Mouse (Mus musculus) myocyte (in vitro differentiated cells): ENCODE measurements around the gene Fam209. TPM values are rescaled to one million over a fixed set of nuclear protein-coding genes. Genes with fewer than 3 reads are reported as not detected.

ENCODE experiments used
- H3K27me3 ChIP-seq: one replicate; pipeline ENCODE4 v1.6.1; 2011; ENCODE audit not compliant: control insufficient read depth, insufficient read depth, insufficient read length
- H3K36me3 ChIP-seq: one replicate; pipeline ENCODE4 v1.6.1; 2011; ENCODE audit not compliant: control insufficient read depth, insufficient read depth
- H3K4me2 ChIP-seq: one replicate; pipeline ENCODE4 v1.6.1; 2011; ENCODE audit warnings: low read depth, control low read depth
- H3K4me3 ChIP-seq: one replicate; pipeline ENCODE4 v1.5.1; 2011; ENCODE audit warnings: mild to moderate bottlenecking, control low read depth, moderate library complexity
- H3K79me2 ChIP-seq: one replicate; pipeline ENCODE4 v1.6.1; 2011; ENCODE audit not compliant: control insufficient read depth, insufficient read depth
- H3ac ChIP-seq: one replicate; pipeline ENCODE4 v1.6.1; 2011; ENCODE audit not compliant: control insufficient read depth, insufficient read length
- CEBPB ChIP-seq: IDR thresholded peaks from 2 replicates; pipeline ENCODE4 v1.6.1; 2011; ENCODE audit warnings: mild to moderate bottlenecking, moderate library complexity; ENCODE audit not compliant: poor library complexity, insufficient read depth, severe bottlenecking
- E2F4 ChIP-seq: IDR thresholded peaks from one replicate; pipeline ENCODE4 v1.6.1; 2011; ENCODE audit warnings: mild to moderate bottlenecking, control low read depth, moderate library complexity; ENCODE audit not compliant: insufficient read depth
- MYOD1 ChIP-seq, 3 experiments: IDR thresholded peaks; one replicate each; pipeline ENCODE4 v1.6.1; 2011; ENCODE audit warnings: control low read depth in 2 of 3, low read depth in 2 of 3, mild to moderate bottlenecking in 2 of 3, moderate library complexity in 1 of 3; ENCODE audit not compliant: insufficient read length in 2 of 3, control insufficient read depth in 1 of 3
- MYOG ChIP-seq, 3 experiments: IDR thresholded peaks; one replicate each; pipeline ENCODE4 v1.6.1; 2011; ENCODE audit warnings: control low read depth in 2 of 3, low read depth in 2 of 3, mild to moderate bottlenecking in 2 of 3; ENCODE audit not compliant: insufficient read length in 2 of 3, control insufficient read depth in 1 of 3, insufficient read depth in 1 of 3
- POLR2A ChIP-seq: IDR thresholded peaks from one replicate; pipeline ENCODE4 v1.6.1; 2011; ENCODE audit warnings: low read depth, mild to moderate bottlenecking, control low read depth, moderate library complexity; ENCODE audit not compliant: insufficient read length
- POLR2AphosphoS2 ChIP-seq: IDR thresholded peaks from one replicate; pipeline ENCODE4 v1.6.1; 2011; ENCODE audit warnings: low read depth, control low read depth; ENCODE audit not compliant: insufficient read length
- REST ChIP-seq: IDR thresholded peaks from one replicate; pipeline ENCODE4 v1.6.1; 2011; ENCODE audit warnings: mild to moderate bottlenecking, control low read depth, moderate library complexity; ENCODE audit not compliant: insufficient read depth, insufficient read length
- SRF ChIP-seq: IDR thresholded peaks from one replicate; pipeline ENCODE4 v1.6.1; 2011; ENCODE audit warnings: low read depth; ENCODE audit not compliant: control insufficient read depth, insufficient read length
- TCF12 ChIP-seq: IDR thresholded peaks from one replicate; pipeline ENCODE4 v1.6.1; 2011; ENCODE audit warnings: mild to moderate bottlenecking, control low read depth; ENCODE audit not compliant: poor library complexity, insufficient read depth, severe bottlenecking
- TCF3 ChIP-seq: IDR thresholded peaks from one replicate; pipeline ENCODE4 v1.6.1; 2011; ENCODE audit warnings: low read depth, control low read depth; ENCODE audit not compliant: insufficient read length
- USF1 ChIP-seq: IDR thresholded peaks from one replicate; pipeline ENCODE4 v1.6.1; 2011; ENCODE audit warnings: low read depth, mild to moderate bottlenecking, control low read depth, moderate library complexity
- polyA plus RNA-seq: library from polyadenylated mRNA; unstranded; fragments of >200 nt; fragmentation: generic; extraction: Trizol; gene quantifications from one replicate; pipeline ENCODE4 v1.2.1, GENCODE M21; 2012; ENCODE audit warnings: missing spikeins

Fam209 gene
- polyA plus RNA-seq, 1 experiment = 0.08 TPM

DNA sequence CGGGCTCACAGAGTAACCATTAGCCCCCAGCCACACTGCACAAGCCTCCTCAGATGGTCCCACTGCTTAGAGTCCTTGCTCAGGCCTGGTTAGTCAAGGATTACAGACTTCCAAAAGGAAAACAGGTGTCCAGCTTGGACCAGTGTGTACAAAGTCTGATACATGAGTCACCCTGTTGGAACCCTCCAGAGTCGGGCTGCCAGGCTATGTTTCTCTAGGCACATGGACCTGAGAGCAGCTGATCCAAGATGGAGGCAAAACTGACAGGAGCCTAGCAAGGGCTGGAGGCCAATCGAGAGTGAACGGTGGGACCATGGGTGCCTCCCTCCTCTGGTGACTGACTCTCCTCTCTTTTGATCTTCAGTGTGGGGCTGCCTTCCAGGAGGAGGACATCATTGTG lies 9.5 kb upstream of the Fam209 start:
- Histone ChIP-seq H3K79me2 (no peaks in the 10 kb centered on the region), H3K27me3 (no peaks in the 10 kb centered on the region), H3ac (no peak overlapping the region), H3K4me3 (no peak overlapping the region), H3K36me3 (peaks cover 12% of the 10 kb centered on the region), H3K4me2 (no peak overlapping the region)
- TF ChIP-seq MYOG (IDR thresholded peaks at IDR 0.05; ENCODE audit: control insufficient read depth in 1 of 3, insufficient read depth in 1 of 3, insufficient read length in 2 of 3, low read depth in 2 of 3) (no peak), USF1 (no peak), TCF3 (no peak), SRF (no peak), REST (no peak), POLR2AphosphoS2 (no peak), CEBPB (no peak), TCF12 (no peak), POLR2A (no peak), MYOD1 (IDR thresholded peaks at IDR 0.05; ENCODE audit: control insufficient read depth in 1 of 3, insufficient read length in 2 of 3, low read depth in 2 of 3) (no peak)

DNA sequence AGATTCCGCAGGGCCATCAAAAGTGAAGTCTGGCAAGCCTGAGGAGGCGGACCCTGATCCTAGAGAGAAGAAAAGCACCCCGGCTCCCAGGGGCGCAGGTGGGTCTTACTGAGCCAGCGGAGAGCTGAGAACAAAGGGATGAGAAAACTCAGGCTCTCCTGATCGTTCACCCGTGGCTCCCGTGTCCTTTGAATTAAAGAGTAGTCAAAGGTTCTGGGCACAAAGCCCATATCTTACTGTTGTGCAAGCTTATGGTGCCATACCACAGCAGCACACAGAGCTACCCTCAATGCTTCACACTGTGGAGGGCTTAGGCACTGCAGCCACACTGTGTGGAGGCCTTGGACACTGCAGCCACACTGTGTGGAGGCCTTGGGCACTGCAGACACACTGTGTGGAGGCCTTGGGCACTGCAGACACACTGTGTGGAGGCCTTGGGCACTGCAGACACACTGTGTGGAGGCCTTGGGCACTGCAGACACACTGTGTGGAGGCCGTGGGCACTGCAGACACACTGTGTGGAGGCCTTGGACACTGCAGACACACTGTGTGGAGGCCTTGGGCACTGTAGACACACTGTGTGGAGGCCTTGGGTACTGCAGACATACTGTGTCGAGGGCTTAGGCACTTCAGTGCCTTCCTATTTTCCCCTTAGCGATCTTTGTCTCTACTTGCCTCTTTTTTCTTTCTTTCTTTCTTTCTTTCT lies 5.7 kb upstream of the Fam209 start:
- no peak overlapping the region for H3K4me2 ChIP-seq
- no peak overlapping the region for H3ac ChIP-seq
- H3K4me3 ChIP-seq = no peak overlapping the region
- H3K36me3 ChIP-seq = peaks cover 20% of the 10 kb centered on the region
- TF ChIP-seq E2F4 (no peak), MYOG (IDR thresholded peaks at IDR 0.05; ENCODE audit: control insufficient read depth in 1 of 3, insufficient read depth in 1 of 3, insufficient read length in 2 of 3, low read depth in 2 of 3) (no peak), REST (no peak), POLR2A (no peak)
- no peaks in the 10 kb centered on the region for H3K27me3 ChIP-seq
- no peaks in the 10 kb centered on the region for H3K79me2 ChIP-seq

DNA sequence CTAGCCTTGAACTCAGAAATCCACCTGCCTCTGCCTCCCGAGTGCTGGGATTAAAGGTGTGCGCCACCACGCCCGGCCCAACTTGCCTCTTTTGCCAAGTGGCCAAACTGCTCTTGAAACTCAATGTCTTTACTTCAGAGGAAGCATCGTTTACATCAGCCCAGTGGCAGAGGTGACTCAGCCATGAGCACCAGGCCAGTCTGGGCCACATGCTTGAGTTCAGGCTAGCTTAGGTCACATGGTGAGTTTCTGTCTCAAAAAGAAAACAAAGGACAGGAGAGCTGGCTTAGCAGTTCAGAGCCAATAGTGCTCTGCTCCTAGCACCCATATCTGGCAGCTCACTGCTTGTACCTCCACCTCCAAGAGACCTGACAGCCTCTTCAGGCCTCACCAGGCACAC lies 5.1 kb upstream of the Fam209 start:
- H3K4me3 ChIP-seq = no peak overlapping the region
- H3ac ChIP-seq = no peak overlapping the region
- peak; percentile 39 for TF ChIP-seq USF1
- no peak for TF ChIP-seq POLR2A
- H3K79me2 ChIP-seq = no peaks in the 10 kb centered on the region
- peaks cover 20% of the 10 kb centered on the region for H3K36me3 ChIP-seq
- no peak overlapping the region for H3K4me2 ChIP-seq
- no peaks in the 10 kb centered on the region for H3K27me3 ChIP-seq

DNA sequence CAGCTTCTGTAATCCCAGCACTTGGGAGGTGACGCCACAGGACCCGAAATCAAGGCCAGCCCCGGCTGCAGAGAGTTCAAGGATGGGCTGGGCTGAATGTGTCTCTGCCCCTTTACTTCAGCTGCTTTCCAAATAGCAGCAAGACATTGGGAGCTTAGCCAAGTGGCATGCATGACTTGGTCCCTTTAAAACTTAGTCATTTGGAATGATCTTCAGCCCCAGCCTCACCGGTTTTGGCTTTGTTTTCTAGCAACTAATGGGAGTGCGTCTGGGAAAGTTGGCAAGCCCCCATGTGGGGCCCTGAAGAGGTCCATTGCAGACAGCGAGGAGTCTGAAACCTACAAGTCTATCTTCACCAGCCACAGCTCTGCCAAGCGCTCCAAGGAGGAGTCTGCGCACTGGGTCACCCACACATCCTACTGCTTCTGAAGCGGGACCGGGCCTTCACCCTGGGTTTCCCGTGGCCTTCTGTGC lies 3.9 kb upstream of the Fam209 start:
- no peaks in the 10 kb centered on the region for H3K79me2 ChIP-seq
- H3K4me3 ChIP-seq = no peak overlapping the region
- no peaks in the 10 kb centered on the region for H3K27me3 ChIP-seq
- no peak overlapping the region for H3ac ChIP-seq
- TF ChIP-seq POLR2AphosphoS2 = no peak
- no peak for TF ChIP-seq USF1
- TF ChIP-seq TCF3 = no peak
- H3K36me3 ChIP-seq = peaks cover 20% of the 10 kb centered on the region
- no peak overlapping the region for H3K4me2 ChIP-seq

DNA sequence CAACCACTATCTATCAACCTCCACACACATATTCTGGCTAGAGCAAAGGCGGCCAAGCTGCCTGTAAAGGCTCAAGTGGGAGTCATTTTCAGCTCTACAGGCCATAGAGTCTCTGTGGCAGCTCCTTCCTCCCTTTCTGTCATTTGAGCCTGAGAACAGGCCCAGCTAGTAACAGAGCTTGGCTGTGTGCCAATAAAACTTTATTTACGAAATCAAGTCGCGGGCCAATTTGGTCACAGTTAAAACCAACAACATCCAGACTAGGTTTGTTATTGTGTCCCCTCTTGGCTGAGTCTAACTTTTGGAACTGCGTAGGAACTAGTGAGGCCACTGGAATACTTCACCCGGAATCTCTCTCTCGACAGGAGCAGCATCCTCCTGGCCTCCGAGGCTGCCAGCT lies 1.3 kb downstream of the Fam209 start:
- H3K36me3 ChIP-seq = peaks cover 8% of the 10 kb centered on the region
- H3ac ChIP-seq = no peak overlapping the region
- TF ChIP-seq MYOG (IDR thresholded peaks at IDR 0.05; ENCODE audit: control insufficient read depth in 1 of 3, insufficient read depth in 1 of 3, insufficient read length in 2 of 3, low read depth in 2 of 3) (no peak), MYOD1 (IDR thresholded peaks at IDR 0.05; ENCODE audit: control insufficient read depth in 1 of 3, insufficient read length in 2 of 3, low read depth in 2 of 3) (no peak)
- H3K27me3 ChIP-seq = no peaks in the 10 kb centered on the region
- no peaks in the 10 kb centered on the region for H3K79me2 ChIP-seq
- H3K4me3 ChIP-seq = no peak overlapping the region
- no peak overlapping the region for H3K4me2 ChIP-seq

DNA sequence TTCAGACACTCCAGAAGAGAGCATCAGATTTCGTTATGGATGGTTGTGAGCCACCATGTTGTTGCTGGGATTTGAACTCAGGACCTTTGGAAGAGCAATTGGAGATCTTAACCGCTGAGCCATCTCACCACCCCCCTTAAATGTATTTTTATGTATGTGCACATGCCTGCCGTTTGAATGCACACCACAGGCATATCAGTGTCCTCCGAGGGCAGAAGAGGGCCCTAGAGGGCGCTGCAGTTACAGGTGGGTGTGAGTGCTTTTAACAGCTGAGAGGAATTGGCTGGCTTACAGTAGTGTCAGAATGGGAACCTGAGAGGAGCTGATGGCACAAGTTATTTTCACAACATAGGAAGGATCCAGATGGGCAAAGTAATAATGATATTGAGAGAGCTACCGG lies 2.6 kb downstream of the Fam209 start:
- no peaks in the 10 kb centered on the region for H3K79me2 ChIP-seq
- TF ChIP-seq MYOD1 (IDR thresholded peaks at IDR 0.05; ENCODE audit: control insufficient read depth in 1 of 3, insufficient read length in 2 of 3, low read depth in 2 of 3) = peak; percentile 26 to 92 (median 85)
- TF ChIP-seq POLR2AphosphoS2 = no peak
- no peak overlapping the region for H3K4me2 ChIP-seq
- H3K4me3 ChIP-seq = no peak overlapping the region
- H3ac ChIP-seq = no peak overlapping the region
- no peaks in the 10 kb centered on the region for H3K27me3 ChIP-seq
- H3K36me3 ChIP-seq = no peaks in the 10 kb centered on the region
